Mouse (Mus musculus): ENCODE measurements around the gene Dhrs7c. TPM values are rescaled to one million over a fixed set of nuclear protein-coding genes. Genes with fewer than 3 reads are reported as not detected.

The Dhrs7c gene
- not detected in 2 replicates for total RNA-seq (2015; ENCODE audit: low replicate concordance)
- not detected in 2 replicates for total RNA-seq (2017; ENCODE audit: low replicate concordance)

DNA sequence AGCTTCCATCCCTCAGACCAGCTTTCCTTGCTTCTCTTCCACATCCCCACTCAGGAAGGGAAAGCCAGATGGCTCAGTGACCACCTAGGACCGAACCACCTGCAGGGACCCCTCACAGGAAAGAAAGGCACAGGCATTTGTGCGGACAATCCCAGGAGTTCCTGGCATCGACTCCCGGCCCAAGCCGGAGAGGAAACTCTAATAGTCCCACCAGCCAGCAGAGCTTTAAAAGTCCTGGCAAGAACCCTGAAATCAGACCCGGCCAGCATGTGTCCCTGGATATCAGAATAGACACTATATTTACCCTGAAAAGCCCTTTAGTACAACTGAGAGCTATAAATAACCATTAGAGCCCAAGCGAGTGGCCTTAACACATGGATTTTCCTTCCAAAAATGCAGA, at the start of gene Dhrs7c:
Gene Dhrs7c (plus strand): TSS at position 257 of the 400 bp plus-strand sequence.
- ATAC-seq (replicated peaks; ENCODE audit: low FRiP score, poor library complexity, severe bottlenecking) = no peak

DNA sequence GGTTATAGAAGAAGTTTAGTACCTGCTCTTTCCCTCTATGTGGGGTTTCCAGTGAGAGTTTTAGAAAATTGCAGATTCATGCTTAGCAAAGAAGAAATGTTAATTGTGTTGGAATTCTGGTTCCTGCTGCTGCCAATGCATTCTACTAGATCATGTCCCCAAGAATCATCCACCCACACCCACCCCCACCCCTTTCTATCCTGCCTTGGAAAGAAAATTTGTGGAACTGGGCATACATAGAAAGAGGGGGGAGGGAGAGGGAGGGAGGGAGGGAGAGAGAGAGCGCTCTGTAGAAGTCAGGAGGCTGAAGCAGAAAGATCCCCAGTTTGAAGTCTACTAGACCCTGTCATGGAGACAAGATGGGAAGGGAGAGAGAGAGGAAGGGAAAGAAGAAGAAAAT, 41.7 kb upstream of the Dhrs7c start:
- no peak for ATAC-seq (replicated peaks; ENCODE audit: low FRiP score, poor library complexity, severe bottlenecking)

DNA sequence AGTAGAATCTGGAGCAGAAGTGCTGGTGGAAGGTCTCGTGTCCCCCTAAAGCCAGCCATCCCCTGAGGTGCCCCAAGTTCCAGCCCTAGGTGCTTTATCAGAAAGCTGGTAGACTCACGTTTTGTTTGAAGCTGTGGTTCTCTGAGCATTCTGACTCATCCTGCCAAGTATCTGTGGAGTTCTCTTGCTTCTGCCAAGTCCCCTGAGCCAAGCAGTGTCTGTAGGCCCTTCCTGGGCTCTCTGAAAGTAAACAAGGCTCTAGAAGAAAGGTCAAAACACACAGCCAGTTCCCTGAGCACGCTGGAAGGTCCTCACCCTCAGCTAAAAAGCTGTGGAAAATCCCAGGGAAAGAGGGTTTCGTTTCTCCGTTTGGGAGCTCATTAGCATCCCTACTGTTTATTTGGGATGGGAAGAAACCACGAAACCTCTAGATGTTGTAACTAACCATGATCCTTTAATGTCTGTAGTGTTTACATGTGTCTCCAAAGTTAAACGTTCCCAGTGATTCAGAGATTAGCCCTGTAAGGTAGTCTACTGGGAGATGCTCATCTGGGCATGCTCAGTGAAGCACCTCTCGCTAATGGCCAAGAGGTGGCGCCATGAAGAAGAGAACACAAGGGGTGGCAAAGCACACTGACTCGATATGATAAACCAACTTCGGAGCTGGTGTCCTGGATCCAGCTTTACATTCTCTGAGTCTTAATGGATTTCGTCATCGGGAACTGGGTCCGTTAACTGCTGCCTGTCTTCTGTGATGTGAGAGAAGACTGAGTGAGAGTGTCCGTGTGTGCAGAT, 40.4 kb upstream of the Dhrs7c start:
- no peak for ATAC-seq (replicated peaks; ENCODE audit: low FRiP score, poor library complexity, severe bottlenecking)

DNA sequence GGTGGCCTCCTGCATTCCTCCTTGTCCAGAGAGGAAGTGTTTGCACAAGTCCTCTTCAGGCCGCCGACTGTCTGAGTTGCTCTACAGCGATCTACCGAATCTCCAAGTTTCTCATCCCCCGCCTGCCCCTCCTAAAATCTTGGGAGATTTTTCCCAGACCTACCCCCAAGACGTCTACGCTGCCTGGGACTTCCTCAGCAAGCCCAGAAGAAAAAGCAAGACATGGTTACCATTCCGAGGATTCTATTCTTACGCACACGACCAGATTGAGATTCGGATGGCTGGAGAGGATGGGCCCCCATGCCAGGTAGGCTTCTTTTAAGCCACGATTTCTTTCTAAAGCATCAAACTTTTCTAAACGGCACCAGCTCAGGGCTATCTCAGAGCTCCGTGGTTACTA, 26.9 kb upstream of the Dhrs7c start, which contains the start of gene Glp2r:
Gene Glp2r (minus strand): TSS at position 101 of the 400 bp plus-strand sequence.
- ATAC-seq (replicated peaks; ENCODE audit: low FRiP score, poor library complexity, severe bottlenecking) = no peak

DNA sequence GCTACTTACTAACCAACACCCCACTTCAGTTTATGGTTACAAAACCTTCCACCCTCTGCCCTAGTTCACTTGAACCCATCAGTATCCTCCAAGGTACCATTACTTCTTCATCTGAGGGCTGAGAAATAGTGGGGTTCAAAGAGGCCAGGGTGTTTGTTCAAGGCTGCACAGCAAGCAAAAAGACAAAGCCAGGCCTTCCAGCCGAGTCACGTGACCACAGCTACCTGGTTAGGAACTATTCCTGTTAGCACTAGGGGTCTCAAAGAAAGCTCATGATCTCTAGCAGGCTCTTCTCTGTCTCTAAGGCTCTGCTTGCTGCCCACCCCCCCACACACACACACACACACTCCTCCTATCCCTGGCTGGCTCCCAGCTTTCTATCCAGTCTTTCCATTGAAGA, 26.3 kb upstream of the Dhrs7c start:
- no peak for ATAC-seq (replicated peaks; ENCODE audit: low FRiP score, poor library complexity, severe bottlenecking)

DNA sequence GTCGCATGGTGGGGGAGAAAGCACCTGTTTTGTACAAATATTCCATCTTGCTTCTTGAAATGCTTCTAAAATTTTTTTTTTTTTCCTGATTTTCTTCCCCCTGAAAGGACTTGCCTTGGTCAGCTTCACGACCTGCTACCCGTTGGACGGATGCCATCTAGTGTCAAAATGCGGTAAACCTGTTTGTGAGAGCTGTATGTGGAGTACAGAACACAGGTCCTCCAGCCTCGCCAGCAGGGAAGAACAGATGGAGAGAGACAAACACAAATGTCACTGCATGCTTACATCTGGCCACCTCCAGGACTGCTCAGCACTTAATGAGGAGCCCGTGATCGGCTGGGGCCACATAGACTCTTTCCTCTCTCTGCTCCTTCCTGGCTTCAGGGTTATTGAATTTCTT, 25.4 kb upstream of the Dhrs7c start:
- no peak for ATAC-seq (replicated peaks; ENCODE audit: low FRiP score, poor library complexity, severe bottlenecking)

DNA sequence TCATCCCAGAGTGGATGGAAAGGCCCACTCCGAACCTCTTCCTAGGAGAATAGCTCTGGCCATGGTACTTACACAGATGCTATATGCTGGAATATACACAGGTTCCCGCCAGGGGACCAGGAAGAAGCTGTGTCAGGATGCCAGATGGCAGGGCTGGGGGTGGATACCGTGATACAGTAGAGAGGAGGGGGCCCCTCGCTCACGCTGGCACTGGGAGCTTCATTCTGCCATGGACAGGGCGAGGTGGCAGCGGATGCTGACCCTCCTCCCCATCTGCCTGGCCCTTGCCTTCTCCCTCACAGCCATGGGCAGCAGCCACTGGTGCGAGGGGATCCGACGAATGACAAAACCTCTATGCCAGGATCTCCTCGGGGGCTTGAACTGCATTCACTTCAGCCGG, 23.6 kb upstream of the Dhrs7c start, which contains the start of gene Gsg1l2:
Gene Gsg1l2 (plus strand): TSS at position 230 of the 400 bp plus-strand sequence.
- ATAC-seq (replicated peaks; ENCODE audit: low FRiP score, poor library complexity, severe bottlenecking) = no peak; the same call in 1 of the 2 replicates

DNA sequence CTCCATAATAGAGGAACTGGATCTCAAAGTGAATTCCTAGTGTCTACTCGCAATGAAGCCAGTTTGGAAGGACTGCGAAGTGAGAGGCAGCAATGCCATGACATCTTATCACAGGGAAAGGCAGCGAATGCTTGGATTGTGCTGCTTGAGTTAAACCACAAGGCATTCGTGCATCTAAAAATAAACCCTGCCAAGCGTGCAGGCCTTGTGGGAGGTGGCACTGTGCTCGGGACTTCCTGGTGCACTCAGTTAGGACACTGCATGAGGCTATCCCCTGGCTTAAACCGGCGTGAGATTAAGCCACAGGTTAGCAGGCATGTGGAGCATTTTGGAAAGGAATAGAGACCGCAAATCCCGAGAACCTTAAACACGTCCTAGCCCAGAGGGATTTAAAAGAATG, 7.8 kb upstream of the Dhrs7c start:
- ATAC-seq (replicated peaks; ENCODE audit: low FRiP score, poor library complexity, severe bottlenecking) = no peak

DNA sequence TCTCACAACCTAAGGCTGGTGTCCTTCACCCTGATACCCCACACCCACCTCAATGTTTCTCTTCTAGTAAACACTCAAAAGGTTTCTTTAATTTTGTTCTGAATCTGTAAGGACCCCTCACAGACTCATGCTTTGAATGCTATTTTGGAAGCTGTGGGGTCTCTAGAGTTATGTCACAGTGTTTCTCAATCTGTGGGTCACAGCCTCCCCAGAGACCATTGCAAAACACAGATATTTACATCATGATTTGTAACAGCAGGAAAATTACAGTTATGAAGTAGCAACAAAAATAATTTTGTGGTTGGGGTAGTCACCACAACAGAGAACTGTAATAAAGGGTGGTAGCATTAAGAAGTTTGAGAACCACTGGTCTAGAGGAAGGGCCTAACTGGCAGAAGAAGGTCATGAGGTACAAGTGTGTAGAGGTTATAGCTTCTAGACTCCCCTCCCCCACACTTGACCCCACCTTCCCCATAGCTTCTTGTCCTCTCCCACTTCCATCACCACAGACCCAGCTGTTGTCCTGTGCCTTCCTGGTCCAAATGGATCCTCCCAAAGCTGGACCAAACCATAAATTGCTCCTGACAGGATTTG, 2.2 kb downstream of the Dhrs7c start:
- ATAC-seq (replicated peaks; ENCODE audit: low FRiP score, poor library complexity, severe bottlenecking) = no peak

DNA sequence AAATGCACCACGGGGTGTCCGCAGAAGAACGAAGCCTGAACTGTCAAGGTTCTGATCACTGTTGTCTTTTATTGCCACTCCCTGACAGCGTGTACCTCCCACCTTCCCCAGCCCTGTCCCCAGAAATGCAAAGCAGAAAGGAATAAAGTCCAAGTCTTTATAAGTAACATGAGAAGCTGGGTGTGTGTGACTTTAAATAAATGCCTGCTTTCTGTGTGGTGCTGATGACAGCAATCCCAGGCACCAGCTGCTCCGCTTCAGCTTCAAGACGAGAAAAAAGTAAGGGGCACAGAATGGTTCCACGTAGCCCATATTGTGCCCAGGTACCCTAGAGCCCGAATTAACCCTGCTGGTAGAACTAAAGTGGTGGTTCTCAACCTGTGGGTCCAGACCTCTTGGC, 3.2 kb downstream of the Dhrs7c start:
- no peak for ATAC-seq (replicated peaks; ENCODE audit: low FRiP score, poor library complexity, severe bottlenecking)

DNA sequence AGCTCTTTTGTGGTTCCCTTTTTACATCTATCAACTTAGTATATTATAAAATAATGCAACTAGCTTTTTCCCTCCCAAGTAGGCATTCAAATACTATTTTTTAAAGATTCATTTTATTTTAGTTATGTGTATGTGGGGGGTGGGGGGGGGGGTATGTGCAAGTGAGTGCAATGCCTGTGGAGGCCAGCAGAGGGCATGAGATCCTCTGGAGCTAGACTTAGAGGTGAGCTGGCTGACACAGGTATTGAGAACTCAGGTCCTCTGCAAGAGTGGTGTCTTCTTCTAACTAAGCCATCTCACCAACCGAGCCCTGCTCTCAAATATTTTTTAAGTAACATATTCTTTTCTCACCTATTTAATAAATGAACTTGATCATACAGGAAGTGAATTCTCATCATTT, 7.6 kb downstream of the Dhrs7c start:
- ATAC-seq (replicated peaks; ENCODE audit: low FRiP score, poor library complexity, severe bottlenecking) = no peak

DNA sequence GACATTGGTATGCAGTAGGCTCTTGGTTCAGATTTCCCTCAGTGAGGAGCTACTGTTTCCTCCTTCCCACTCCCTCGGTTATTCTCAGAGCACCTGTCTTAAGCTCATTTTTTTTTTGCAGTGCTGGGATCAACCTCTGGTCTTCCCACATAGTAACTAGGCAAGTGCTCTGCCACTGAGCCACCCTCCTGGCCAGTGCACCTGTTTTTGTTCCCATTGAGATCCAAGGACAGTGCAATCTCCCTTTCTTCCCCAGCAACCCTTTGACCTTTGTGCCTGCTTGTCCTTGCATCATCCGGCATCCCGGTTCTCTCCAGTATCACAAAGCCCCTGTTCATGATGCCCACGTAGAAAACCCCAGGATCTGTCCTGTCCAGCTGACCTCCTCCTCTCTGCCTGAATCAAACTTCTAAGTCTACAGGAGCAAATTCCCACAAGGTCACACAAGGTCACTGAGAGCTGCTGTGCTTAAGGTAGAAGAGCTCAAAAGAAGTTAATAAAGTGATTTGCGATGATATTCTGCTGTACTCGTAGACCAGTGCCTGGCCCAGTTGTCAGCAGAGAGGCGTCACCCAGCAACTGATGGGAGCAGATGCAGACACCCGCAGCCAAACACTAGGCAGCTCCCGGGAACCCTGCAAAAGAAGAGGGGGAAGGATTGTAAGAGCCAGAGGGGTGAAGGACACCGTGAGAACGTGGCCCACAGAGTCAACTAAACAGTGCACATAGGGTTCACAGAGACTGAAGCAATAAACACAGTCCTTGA, 9.0 kb downstream of the Dhrs7c start:
- ATAC-seq (replicated peaks; ENCODE audit: low FRiP score, poor library complexity, severe bottlenecking) = no peak

DNA sequence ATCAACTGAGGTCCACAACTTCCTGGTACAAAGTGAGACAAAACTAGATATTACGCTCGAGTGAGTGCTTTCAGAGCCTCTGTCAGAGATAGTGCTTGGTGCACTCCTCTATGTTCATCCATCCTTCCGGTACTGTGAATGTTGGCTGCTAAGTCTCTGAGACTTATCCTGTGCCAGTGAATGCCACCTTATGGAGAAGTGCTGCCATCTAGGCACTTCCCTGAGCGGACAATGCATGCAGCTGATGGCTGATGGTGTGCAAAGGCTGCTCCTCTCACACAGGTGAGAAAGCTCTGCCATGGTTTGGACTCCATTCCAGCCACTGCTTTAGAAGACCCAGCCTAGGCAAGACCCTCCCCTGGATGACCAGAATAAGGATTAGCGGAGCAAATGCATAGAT, 10.1 kb downstream of the Dhrs7c start:
- ATAC-seq (replicated peaks; ENCODE audit: low FRiP score, poor library complexity, severe bottlenecking) = no peak

DNA sequence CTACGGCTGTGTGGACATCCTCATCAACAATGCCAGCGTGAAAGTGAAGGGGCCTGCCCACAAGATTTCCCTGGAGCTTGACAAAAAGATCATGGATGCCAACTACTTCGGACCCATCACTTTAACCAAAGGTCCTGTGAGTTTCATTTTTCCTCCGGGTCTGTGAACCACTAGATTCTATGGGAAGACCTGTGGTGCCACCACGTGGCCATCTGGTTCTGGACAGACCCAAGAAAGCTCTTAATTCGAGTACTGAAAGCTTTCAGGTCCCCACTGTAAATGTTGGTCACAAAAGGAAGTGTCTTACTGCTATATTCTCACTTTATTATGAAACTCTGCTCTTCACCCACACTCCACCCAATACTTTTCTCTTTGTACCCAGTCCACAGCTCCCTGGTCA, 13.5 kb downstream of the Dhrs7c start:
- ATAC-seq (replicated peaks; ENCODE audit: low FRiP score, poor library complexity, severe bottlenecking) = no peak

DNA sequence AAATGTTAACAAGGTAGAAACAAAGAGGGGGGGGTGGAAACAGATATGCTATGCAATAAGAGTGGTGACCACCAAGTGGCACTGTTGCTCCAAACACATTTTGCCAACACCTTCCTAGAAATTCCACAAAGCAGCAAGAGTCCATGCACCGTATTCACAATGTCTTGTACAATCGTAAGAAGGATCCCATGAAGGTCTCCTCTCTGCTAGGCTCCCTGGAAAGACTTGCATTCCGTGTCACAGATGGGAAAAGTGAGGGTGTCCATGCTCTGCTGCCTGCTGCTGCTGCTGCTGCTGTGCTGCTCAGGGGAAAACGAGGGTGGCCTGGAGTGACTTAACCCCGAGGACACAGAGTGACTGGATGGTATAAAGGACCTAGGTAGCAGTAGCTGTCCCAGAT, 21.6 kb downstream of the Dhrs7c start:
- ATAC-seq (replicated peaks; ENCODE audit: low FRiP score, poor library complexity, severe bottlenecking) = no peak

DNA sequence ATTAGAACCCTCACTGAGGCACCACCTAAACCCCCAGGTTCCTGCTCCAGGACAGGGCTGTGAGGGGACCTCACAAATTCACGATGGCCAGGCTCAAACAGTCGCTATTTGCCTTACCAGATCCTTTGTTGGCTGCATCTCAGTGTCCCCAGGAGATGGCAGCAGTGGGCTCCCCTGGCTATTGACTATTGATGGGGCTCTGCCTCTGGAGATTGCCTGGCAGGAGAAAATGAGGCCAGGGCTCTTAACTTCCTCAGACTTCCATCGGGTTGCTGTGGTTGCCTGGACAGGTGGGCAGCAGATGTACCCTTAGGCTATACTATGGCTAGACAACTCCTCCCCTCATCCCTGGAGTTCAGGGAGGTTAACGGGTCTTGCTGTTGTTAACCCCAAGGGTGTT, 22.2 kb downstream of the Dhrs7c start:
- no peak for ATAC-seq (replicated peaks; ENCODE audit: low FRiP score, poor library complexity, severe bottlenecking)

DNA sequence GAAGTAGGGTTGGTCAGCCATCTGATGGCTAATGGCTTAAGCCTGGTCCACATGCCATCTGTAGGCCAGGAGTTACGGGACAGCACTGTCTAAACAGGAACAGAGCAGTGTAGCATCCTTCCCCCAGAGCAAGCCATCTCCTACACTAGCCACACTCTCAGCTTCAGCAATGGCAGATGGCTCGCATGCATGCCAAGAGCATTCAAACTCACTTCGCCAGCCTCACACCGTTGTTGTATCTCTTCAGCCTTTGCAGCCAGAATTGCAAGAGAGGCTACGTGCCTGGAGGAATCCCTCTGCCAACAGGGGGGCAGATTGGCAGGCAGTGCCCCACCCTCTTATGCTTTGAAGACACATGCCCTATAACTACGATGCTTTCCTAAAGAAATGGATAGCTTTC, 23.6 kb downstream of the Dhrs7c start:
- ATAC-seq (replicated peaks; ENCODE audit: low FRiP score, poor library complexity, severe bottlenecking) = no peak

DNA sequence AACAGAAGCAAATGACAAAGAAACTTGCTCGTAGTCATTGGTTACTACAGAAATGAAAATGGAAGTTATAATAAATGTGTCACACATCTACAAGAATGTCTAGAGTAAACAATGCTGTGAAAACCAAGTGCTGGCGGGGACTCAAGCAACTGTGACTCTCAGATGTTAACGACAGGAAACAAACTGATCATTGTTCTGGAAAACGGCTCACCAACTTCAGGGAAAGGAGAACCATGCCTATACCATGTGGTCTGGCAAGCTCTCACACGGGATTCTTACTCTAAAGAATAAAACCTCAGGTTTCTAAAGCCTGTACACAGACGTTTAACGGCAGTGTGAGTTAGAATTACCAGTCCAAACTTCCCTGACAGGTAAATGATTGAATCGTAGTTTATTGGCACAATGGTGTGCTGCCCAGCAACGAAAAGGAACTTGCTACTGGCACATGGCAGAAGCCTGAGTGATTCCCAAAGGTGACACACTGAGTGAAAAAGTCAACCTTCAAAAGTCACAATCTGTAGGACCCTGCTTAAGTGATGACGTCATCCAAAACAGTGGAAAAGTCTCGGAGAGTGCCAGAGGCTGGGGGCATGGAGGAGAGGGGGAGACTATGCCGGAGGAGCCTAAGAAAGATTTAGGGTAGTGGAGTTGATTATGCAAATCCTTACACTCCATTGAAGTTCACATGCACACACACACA, 30.5 kb downstream of the Dhrs7c start:
- ATAC-seq (replicated peaks; ENCODE audit: low FRiP score, poor library complexity, severe bottlenecking) = no peak

DNA sequence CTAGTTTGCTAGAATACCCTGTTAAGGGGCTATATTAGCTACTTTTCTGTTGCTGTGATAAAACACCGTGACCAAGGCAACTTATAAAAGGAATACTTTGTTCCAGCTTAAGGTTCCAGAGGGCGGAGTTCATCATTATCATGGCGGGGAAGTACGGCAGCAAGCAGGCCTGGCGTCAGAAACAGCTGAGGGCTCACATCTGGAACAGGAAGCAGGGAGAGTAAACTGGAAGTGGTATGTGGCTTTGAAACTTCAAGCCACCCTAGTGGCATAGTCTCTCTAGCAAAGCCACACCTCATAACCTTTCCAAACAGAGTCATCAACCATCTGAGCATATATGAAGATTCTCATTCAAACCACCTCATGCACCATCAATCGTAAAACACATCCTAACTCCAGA, 31.5 kb downstream of the Dhrs7c start:
- no peak for ATAC-seq (replicated peaks; ENCODE audit: low FRiP score, poor library complexity, severe bottlenecking)

DNA sequence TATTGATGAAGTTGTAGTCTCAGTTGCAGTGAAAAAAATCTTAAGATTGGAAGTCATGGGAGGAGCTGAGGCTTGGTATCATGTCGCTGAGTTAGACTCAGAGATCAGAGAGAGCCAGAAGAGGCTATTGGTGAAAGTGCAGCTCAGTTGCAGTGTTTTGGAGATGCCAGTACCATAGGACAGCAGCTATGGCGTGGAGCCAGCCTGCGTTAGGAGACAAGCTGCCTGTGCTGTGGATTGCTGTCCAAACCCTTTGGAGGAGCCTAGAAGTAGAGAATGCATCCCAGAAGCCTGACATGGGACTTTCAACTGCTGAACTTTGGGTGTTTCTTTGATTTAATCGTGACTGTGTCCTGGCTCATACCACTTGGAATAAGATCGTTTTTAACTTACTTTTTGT, 33.8 kb downstream of the Dhrs7c start:
- no peak for ATAC-seq (replicated peaks; ENCODE audit: low FRiP score, poor library complexity, severe bottlenecking)
